Mouse (Mus musculus): ENCODE results near the gene Zfp362. TPM values are rescaled to one million over a fixed set of nuclear protein-coding genes. Genes with fewer than 3 reads are reported as not detected.

Zfp362 gene
- 24.6 and 26.0 TPM in 2 replicates for polyA plus RNA-seq (2015; fragmentation: Nextera tagmentation; extraction: Ambion mirVana)

GRCm38 (mm10) chr4:128806043-128806826, at the start of gene Zfp362:
Gene Zfp362 (minus strand): TSS chr4:128806045.
- Histone ChIP-seq H3K27ac (ENCODE audit: low read length) (peak within 1 kb of the TSS; percentile 98), H3K4me2 (ENCODE audit: low read depth, low read length) (peak within 1 kb of the TSS; percentile 83), H3K36me3 (ENCODE audit: control insufficient read depth, insufficient read depth, low read length) (no peaks in the 10 kb centered on the region), H3K4me1 (ENCODE audit: control insufficient read depth, insufficient read depth, low read length) (peaks cover 33% of the 10 kb centered on the region), H3K27me3 (ENCODE audit: control insufficient read depth, insufficient read depth, low read length) (no peaks in the 10 kb centered on the region), H3K9me3 (replicated peaks; ENCODE audit: control insufficient read depth, low read length) (no peaks in the 10 kb centered on the region), H3K9ac (ENCODE audit: low read length) (peak within 1 kb of the TSS; percentile 100), H3K4me3 (replicated peaks; ENCODE audit: low read length) (peak within 1 kb of the TSS; percentile 87)
- peak; percentile 59 for ATAC-seq (ENCODE audit: insufficient read depth, low FRiP score)
- under 1% methylated on average over 80 of the region's 111 CpGs for WGBS

GRCm38 (mm10) chr4:128855613-128856040, 49.8 kb upstream of the Zfp362 start:
- Histone ChIP-seq H3K4me1 (ENCODE audit: control insufficient read depth, insufficient read depth, low read length) (peaks cover 10% of the 10 kb centered on the region; the same call in 1 of the 2 replicates), H3K4me3 (replicated peaks; ENCODE audit: low read length) (no peak overlapping the region), H3K4me2 (ENCODE audit: low read depth, low read length) (no peak overlapping the region), H3K9ac (ENCODE audit: low read length) (no peak overlapping the region), H3K27ac (ENCODE audit: low read length) (peak overlapping the region; percentile 84), H3K27me3 (ENCODE audit: control insufficient read depth, insufficient read depth, low read length) (no peaks in the 10 kb centered on the region), H3K9me3 (replicated peaks; ENCODE audit: control insufficient read depth, low read length) (0 out of 2 replicates have a peak, but pooled peaks cover 4% of the 10 kb centered on the region), H3K36me3 (ENCODE audit: control insufficient read depth, insufficient read depth, low read length) (no peaks in the 10 kb centered on the region)
- ATAC-seq (ENCODE audit: insufficient read depth, low FRiP score) = peak; percentile 88
- WGBS = 53% methylated on average over 4 of the region's 4 CpGs

GRCm38 (mm10) chr4:128853117-128853516, 47.3 kb upstream of the Zfp362 start:
- H3K36me3 ChIP-seq (ENCODE audit: control insufficient read depth, insufficient read depth, low read length) = no peaks in the 10 kb centered on the region
- no peaks in the 10 kb centered on the region for H3K27me3 ChIP-seq (ENCODE audit: control insufficient read depth, insufficient read depth, low read length)
- no peak overlapping the region for H3K4me3 ChIP-seq (replicated peaks; ENCODE audit: low read length)
- 86% methylated on average over 11 of the region's 11 CpGs for WGBS
- no peak overlapping the region for H3K9ac ChIP-seq (ENCODE audit: low read length)
- no peaks in the 10 kb centered on the region for H3K9me3 ChIP-seq (replicated peaks; ENCODE audit: control insufficient read depth, low read length)
- H3K27ac ChIP-seq (ENCODE audit: low read length) = no peak overlapping the region
- no peak overlapping the region for H3K4me2 ChIP-seq (ENCODE audit: low read depth, low read length)
- no peak for ATAC-seq (ENCODE audit: insufficient read depth, low FRiP score)
- H3K4me1 ChIP-seq (ENCODE audit: control insufficient read depth, insufficient read depth, low read length) = peaks cover 10% of the 10 kb centered on the region; the same call in 1 of the 2 replicates

- H3K9me3 ChIP-seq (replicated peaks; ENCODE audit: control insufficient read depth, low read length) = no peaks in the 10 kb centered on the region
- H3K4me1 ChIP-seq (ENCODE audit: control insufficient read depth, insufficient read depth, low read length) = peaks cover 9% of the 10 kb centered on the region; the same call in 1 of the 2 replicates
- ATAC-seq (ENCODE audit: insufficient read depth, low FRiP score) = no peak
- H3K4me3 ChIP-seq (replicated peaks; ENCODE audit: low read length) = no peak overlapping the region
- no peak overlapping the region for H3K9ac ChIP-seq (ENCODE audit: low read length)
- no peak overlapping the region for H3K27ac ChIP-seq (ENCODE audit: low read length)
- H3K27me3 ChIP-seq (ENCODE audit: control insufficient read depth, insufficient read depth, low read length) = no peaks in the 10 kb centered on the region
- H3K4me2 ChIP-seq (ENCODE audit: low read depth, low read length) = no peak overlapping the region
- 78% methylated on average over 12 of the region's 12 CpGs for WGBS
- H3K36me3 ChIP-seq (ENCODE audit: control insufficient read depth, insufficient read depth, low read length) = no peaks in the 10 kb centered on the region
Observed at GRCm38 (mm10) chr4:128852266-128852887, 46.5 kb upstream of the Zfp362 start.

- H3K27me3 ChIP-seq (ENCODE audit: control insufficient read depth, insufficient read depth, low read length) = no peaks in the 10 kb centered on the region
- no peak for ATAC-seq (ENCODE audit: insufficient read depth, low FRiP score)
- H3K4me1 ChIP-seq (ENCODE audit: control insufficient read depth, insufficient read depth, low read length) = no peaks in the 10 kb centered on the region
- H3K4me2 ChIP-seq (ENCODE audit: low read depth, low read length) = no peak overlapping the region
- H3K9ac ChIP-seq (ENCODE audit: low read length) = no peak overlapping the region
- H3K36me3 ChIP-seq (ENCODE audit: control insufficient read depth, insufficient read depth, low read length) = no peaks in the 10 kb centered on the region
- H3K27ac ChIP-seq (ENCODE audit: low read length) = no peak overlapping the region
- H3K9me3 ChIP-seq (replicated peaks; ENCODE audit: control insufficient read depth, low read length) = no peaks in the 10 kb centered on the region
- WGBS = 66% methylated on average over 7 of the region's 7 CpGs
- no peak overlapping the region for H3K4me3 ChIP-seq (replicated peaks; ENCODE audit: low read length)
Observed at GRCm38 (mm10) chr4:128849686-128850085, 43.8 kb upstream of the Zfp362 start.

- no peaks in the 10 kb centered on the region for H3K36me3 ChIP-seq (ENCODE audit: control insufficient read depth, insufficient read depth, low read length)
- H3K27ac ChIP-seq (ENCODE audit: low read length) = no peak overlapping the region
- H3K9me3 ChIP-seq (replicated peaks; ENCODE audit: control insufficient read depth, low read length) = no peaks in the 10 kb centered on the region
- ATAC-seq (ENCODE audit: insufficient read depth, low FRiP score) = no peak
- H3K9ac ChIP-seq (ENCODE audit: low read length) = no peak overlapping the region
- WGBS = 81% methylated on average over 3 of the region's 3 CpGs
- no peaks in the 10 kb centered on the region for H3K4me1 ChIP-seq (ENCODE audit: control insufficient read depth, insufficient read depth, low read length)
- no peak overlapping the region for H3K4me2 ChIP-seq (ENCODE audit: low read depth, low read length)
- H3K27me3 ChIP-seq (ENCODE audit: control insufficient read depth, insufficient read depth, low read length) = no peaks in the 10 kb centered on the region
- no peak overlapping the region for H3K4me3 ChIP-seq (replicated peaks; ENCODE audit: low read length)
Observed at GRCm38 (mm10) chr4:128848961-128849360, 43.1 kb upstream of the Zfp362 start.

GRCm38 (mm10) chr4:128845367-128845973, 39.6 kb upstream of the Zfp362 start:
- Histone ChIP-seq H3K9ac (ENCODE audit: low read length) (no peak overlapping the region; the same call in 1 of the 2 replicates), H3K27me3 (ENCODE audit: control insufficient read depth, insufficient read depth, low read length) (no peaks in the 10 kb centered on the region), H3K27ac (ENCODE audit: low read length) (peak overlapping the region; percentile 59; the same call in 1 of the 2 replicates), H3K9me3 (replicated peaks; ENCODE audit: control insufficient read depth, low read length) (no peaks in the 10 kb centered on the region), H3K4me1 (ENCODE audit: control insufficient read depth, insufficient read depth, low read length) (peaks cover 7% of the 10 kb centered on the region; the same call in 1 of the 2 replicates), H3K4me2 (ENCODE audit: low read depth, low read length) (no peak overlapping the region), H3K36me3 (ENCODE audit: control insufficient read depth, insufficient read depth, low read length) (no peaks in the 10 kb centered on the region), H3K4me3 (replicated peaks; ENCODE audit: low read length) (no peak overlapping the region)
- no peak for ATAC-seq (ENCODE audit: insufficient read depth, low FRiP score)
- 60% methylated on average over 12 of the region's 12 CpGs for WGBS

GRCm38 (mm10) chr4:128844566-128844965, 38.7 kb upstream of the Zfp362 start:
- Histone ChIP-seq H3K9ac (ENCODE audit: low read length) (no peak overlapping the region), H3K27ac (ENCODE audit: low read length) (peak overlapping the region; percentile 59; the same call in 1 of the 2 replicates), H3K4me3 (replicated peaks; ENCODE audit: low read length) (no peak overlapping the region), H3K36me3 (ENCODE audit: control insufficient read depth, insufficient read depth, low read length) (no peaks in the 10 kb centered on the region), H3K4me2 (ENCODE audit: low read depth, low read length) (no peak overlapping the region), H3K4me1 (ENCODE audit: control insufficient read depth, insufficient read depth, low read length) (peaks cover 14% of the 10 kb centered on the region), H3K27me3 (ENCODE audit: control insufficient read depth, insufficient read depth, low read length) (no peaks in the 10 kb centered on the region), H3K9me3 (replicated peaks; ENCODE audit: control insufficient read depth, low read length) (no peaks in the 10 kb centered on the region)
- WGBS = 25% methylated on average over 13 of the region's 13 CpGs
- ATAC-seq (ENCODE audit: insufficient read depth, low FRiP score) = no peak

GRCm38 (mm10) chr4:128841259-128841658, 35.4 kb upstream of the Zfp362 start:
- Histone ChIP-seq H3K4me3 (replicated peaks; ENCODE audit: low read length) (no peak overlapping the region), H3K27ac (ENCODE audit: low read length) (peak overlapping the region; percentile 12; the same call in 1 of the 2 replicates), H3K9ac (ENCODE audit: low read length) (no peak overlapping the region), H3K4me1 (ENCODE audit: control insufficient read depth, insufficient read depth, low read length) (peaks cover 31% of the 10 kb centered on the region), H3K36me3 (ENCODE audit: control insufficient read depth, insufficient read depth, low read length) (no peaks in the 10 kb centered on the region), H3K9me3 (replicated peaks; ENCODE audit: control insufficient read depth, low read length) (no peaks in the 10 kb centered on the region), H3K27me3 (ENCODE audit: control insufficient read depth, insufficient read depth, low read length) (no peaks in the 10 kb centered on the region), H3K4me2 (ENCODE audit: low read depth, low read length) (no peak overlapping the region)
- ATAC-seq (ENCODE audit: insufficient read depth, low FRiP score) = no peak
- 57% methylated on average over 8 of the region's 8 CpGs for WGBS

All from stomach, embryonic 16.5 days (tissue).